Mouse (Mus musculus): ENCODE data around the gene Nagpa. TPM values are rescaled to one million over a fixed set of nuclear protein-coding genes. Genes with fewer than 3 reads are reported as not detected.
A peak's percentile ranks its signal among the peaks of the same experiment; 100 is the strongest.

Gene Nagpa
- total RNA-seq (2012; rRNA removed): 34.0 and 34.5 TPM in 2 replicates
- polyA plus RNA-seq (2012; ENCODE audit: insufficient read depth in 1 of 2, insufficient read length in 2 of 2, low read depth in 1 of 2, low replicate concordance in 2 of 2, missing spikeins in 1 of 2): 10 to 100 TPM in 1 of 2 experiments, not detected in 1; 60.5 TPM

DNA sequence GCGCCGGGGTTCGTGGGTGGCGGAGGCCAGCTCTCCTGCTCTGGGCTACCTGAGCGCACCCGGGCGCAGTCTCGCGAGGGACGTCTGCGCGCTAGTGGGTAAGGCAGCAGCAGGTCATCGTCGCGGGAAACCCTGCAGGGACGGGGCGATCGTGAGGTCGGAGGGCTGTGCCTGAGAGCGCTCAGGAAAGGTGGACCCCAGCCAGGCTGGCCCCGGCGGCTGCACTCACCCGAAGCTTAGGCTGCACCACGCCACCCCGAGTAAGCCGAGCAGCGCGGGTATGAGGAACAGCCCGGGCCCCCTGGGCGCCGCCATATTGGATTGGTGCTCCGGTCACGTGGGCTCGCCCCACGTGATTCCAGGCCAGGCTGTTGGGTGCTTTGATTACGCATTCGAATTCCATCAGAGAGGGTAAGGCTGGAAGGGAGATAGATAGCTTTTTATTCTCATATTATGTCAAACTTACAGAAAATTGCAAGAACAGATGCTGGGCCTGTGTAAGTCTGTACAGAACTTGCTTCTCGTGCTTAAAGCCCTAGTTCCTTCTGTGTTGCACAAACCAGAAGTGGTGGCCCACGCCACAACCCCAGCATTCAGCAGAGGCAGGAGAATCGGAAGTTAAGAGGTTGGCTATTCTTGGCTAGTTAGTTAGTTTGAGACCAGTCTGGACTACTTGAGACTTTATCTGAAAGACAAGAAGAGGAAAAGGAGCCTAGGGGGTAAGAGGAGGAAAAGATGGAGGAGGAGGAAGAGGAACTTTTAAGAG is at the start of gene Nagpa:
Nagpa (minus strand) TSS at position 345 of the 766 bp plus-strand sequence.
- Histone ChIP-seq H3K9me3 (replicated peaks; ENCODE audit: insufficient read depth, low read length) (no peaks in the 10 kb centered on the region), H3K9ac (ENCODE audit: control insufficient read depth, low read depth, low read length, poor library complexity, severe bottlenecking) (peak within 1 kb of the TSS; percentile 88), H3K79me2 (ENCODE audit: control insufficient read depth, insufficient read depth, low read length, poor library complexity) (peaks cover 3% of the 10 kb centered on the region; the same call in 1 of the 2 replicates), H3K36me3 (ENCODE audit: control insufficient read depth in 1 of 2, insufficient read depth in 2 of 2, low read length in 2 of 2) (peaks cover 0 to 3% of the 10 kb centered on the region in 2 experiments; a peak in 1 of 4 replicates), H3K4me3 (ENCODE audit: control insufficient read depth in 1 of 2, insufficient read depth in 1 of 2, low read depth in 2 of 2, low read length in 2 of 2) (peak within 1 kb of the TSS; percentile 76 to 91), H3K27ac (ENCODE audit: control insufficient read depth, low read depth, low read length) (peak within 1 kb of the TSS; percentile 40), H3K27me3 (ENCODE audit: control insufficient read depth in 1 of 2, insufficient read depth in 2 of 2, low read length in 2 of 2) (no peaks in the 10 kb centered on the region), H3K4me1 (ENCODE audit: control insufficient read depth in 1 of 2, insufficient read depth in 2 of 2, low read length in 2 of 2) (peaks cover 0 to 4% of the 10 kb centered on the region in 2 experiments; a peak in 1 of 4 replicates)
- peak; percentile 90 for DNase-seq (ENCODE audit: low read depth, low spot score)
- TF ChIP-seq MXI1 (IDR thresholded peaks at IDR 0.05; ENCODE audit: low read depth, low read length): peak; percentile 98
- peak; percentile 50; the same call in 1 of the 2 replicates for TF ChIP-seq BHLHE40 (IDR thresholded peaks at IDR 0.05; ENCODE audit: borderline replicate concordance, low read depth, low read length)
- TF ChIP-seq MAFK (IDR thresholded peaks at IDR 0.05; ENCODE audit: borderline replicate concordance, low read depth, low read length): no peak
- TF ChIP-seq ZKSCAN1 (IDR thresholded peaks at IDR 0.05; ENCODE audit: low read depth, low read length): no peak
- TF ChIP-seq MYC (IDR thresholded peaks at IDR 0.05; ENCODE audit: low read depth, low read length): peak; percentile 91
- TF ChIP-seq JUND (IDR thresholded peaks at IDR 0.05; ENCODE audit: low read depth, low read length): no peak
- TF ChIP-seq RCOR1 (IDR thresholded peaks at IDR 0.05; ENCODE audit: low read depth, low read length): peak; percentile 56; the same call in 1 of the 2 replicates
- TF ChIP-seq NELFE (IDR thresholded peaks at IDR 0.05; ENCODE audit: low read depth, low read length): peak; percentile 64
- no peak for TF ChIP-seq MEF2A (IDR thresholded peaks at IDR 0.05; ENCODE audit: extremely low read depth, insufficient replicate concordance, low read depth, low read length, poor library complexity, severe bottlenecking)
- no peak for TF ChIP-seq SMC3 (IDR thresholded peaks at IDR 0.05; ENCODE audit: low read depth, low read length)
- no peak for TF ChIP-seq ZNF384 (IDR thresholded peaks at IDR 0.05; ENCODE audit: low read depth, low read length)
- TF ChIP-seq USF2 (IDR thresholded peaks at IDR 0.05; ENCODE audit: borderline replicate concordance in 1 of 2, insufficient read depth in 1 of 2, low read depth in 1 of 2, low read length in 2 of 2): peak; percentile 98 to 100
- peak; percentile 99 for TF ChIP-seq USF1 (IDR thresholded peaks at IDR 0.05; ENCODE audit: low read depth, low read length)
- TF ChIP-seq POLR2A (IDR thresholded peaks at IDR 0.05; ENCODE audit: control insufficient read depth in 1 of 2, insufficient read depth in 1 of 2, low read depth in 1 of 2, low read length in 2 of 2, poor library complexity in 1 of 2): peak; percentile 76 to 84
- no peak for TF ChIP-seq RAD21 (IDR thresholded peaks at IDR 0.05; ENCODE audit: low read depth, low read length)
- no peak for TF ChIP-seq E2F4 (IDR thresholded peaks at IDR 0.05; ENCODE audit: borderline replicate concordance, low read depth, low read length)
- TF ChIP-seq ETS1 (IDR thresholded peaks at IDR 0.05; ENCODE audit: low read depth, low read length): peak; percentile 62; the same call in 1 of the 2 replicates
- TF ChIP-seq TCF12 (IDR thresholded peaks at IDR 0.05; ENCODE audit: low read depth, low read length): peak; percentile 46; the same call in 1 of the 2 replicates
- TF ChIP-seq MAX (IDR thresholded peaks at IDR 0.05; ENCODE audit: low read length): peak; percentile 98
- TF ChIP-seq GABPA (IDR thresholded peaks at IDR 0.05; ENCODE audit: low read depth, low read length): no peak
- TF ChIP-seq SIN3A (IDR thresholded peaks at IDR 0.05; ENCODE audit: low read length): peak; percentile 100
- peak; percentile 78 for TF ChIP-seq TBP (IDR thresholded peaks at IDR 0.05; ENCODE audit: low read depth, low read length)
- no peak for TF ChIP-seq GATA1 (IDR thresholded peaks at IDR 0.05; ENCODE audit: low read depth, low read length)
- TF ChIP-seq CHD1 (IDR thresholded peaks at IDR 0.05; ENCODE audit: low read depth, low read length): no peak
- 0 out of 2 replicates have a peak, but pooled peaks have one; percentile 18 for TF ChIP-seq NRF1 (IDR thresholded peaks at IDR 0.05; ENCODE audit: insufficient read depth, low read depth, low read length, poor library complexity, severe bottlenecking)
- no peak; the same call in 1 of the 2 replicates for TF ChIP-seq KAT2A (conservative IDR thresholded peaks at IDR 0.05; ENCODE audit: low read depth, low read length)
- no peak for TF ChIP-seq MAZ (IDR thresholded peaks at IDR 0.05; ENCODE audit: low read depth, low read length)
- TF ChIP-seq EP300 (IDR thresholded peaks at IDR 0.05; ENCODE audit: low read depth in 1 of 2, low read length in 2 of 2): no peak
- peak; percentile 89 for TF ChIP-seq HCFC1 (IDR thresholded peaks at IDR 0.05; ENCODE audit: low read depth, low read length)
